Mouse (Mus musculus) adrenal gland (tissue): ENCODE results near the gene Olfr1458.

Experiments used
- intact Hi-C: fragments of 180-260 bp; cut with DNase I; formaldehyde crosslinking; loops from one replicate; pipeline ENCODE4 v1.15.1; 2025
- long read RNA-seq, 2 experiments: library from polyadenylated mRNA; unstranded; transcript quantifications; one replicate each; pipeline ENCODE4 v2.0.0; 2020; ENCODE audit warnings: borderline replicate concordance in 1 of 2; ENCODE audit not compliant: insufficient replicate concordance in 1 of 2

The Olfr1458 gene
- long read RNA-seq, experiment 1 = 0 reads
- long read RNA-seq, experiment 2 = 0 reads

DNA sequence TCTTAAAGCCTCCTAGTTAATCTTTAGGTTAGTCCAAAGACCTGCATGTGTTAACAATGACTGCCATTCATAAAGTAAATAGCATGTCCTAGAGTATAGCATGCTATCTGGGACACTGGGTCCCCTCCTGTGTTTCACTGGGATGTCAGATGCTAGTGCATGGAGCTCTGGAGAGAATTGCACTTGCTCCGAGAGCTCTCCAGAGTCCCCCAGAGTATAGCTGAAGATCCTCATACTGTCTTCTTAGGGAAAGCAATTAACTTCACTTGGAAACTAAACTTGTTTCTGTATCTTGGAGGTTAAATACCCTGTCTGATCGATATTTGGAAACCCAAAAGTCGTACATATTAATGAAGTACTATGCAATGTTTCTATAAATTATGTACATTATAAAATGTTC lies at the start of gene Olfr1458:
Gene Olfr1458 (minus strand): TSS at position 101 of the 400 bp plus-strand sequence.
- intact Hi-C loops = no loop called here

DNA sequence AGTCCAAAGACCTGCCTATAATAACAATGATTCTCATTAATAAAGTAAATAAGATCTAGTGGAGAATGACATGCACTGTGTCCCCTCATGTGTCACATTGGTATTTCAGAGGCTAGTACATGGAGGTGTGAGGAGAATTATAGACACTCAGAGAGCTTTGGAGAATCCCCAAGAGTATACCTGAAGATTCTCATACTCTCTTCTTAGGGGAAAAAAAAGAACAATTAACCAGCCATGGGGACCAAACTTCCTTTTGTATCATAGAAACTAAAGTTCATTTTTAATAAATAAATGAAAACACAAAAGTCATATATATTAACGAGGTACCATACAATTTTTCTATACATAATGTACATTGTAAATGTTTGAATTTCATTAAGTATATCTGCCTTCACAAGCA lies 42.9 kb upstream of the Olfr1458 start, which contains the start of gene Olfr1459:
Gene Olfr1459 (minus strand): TSS at position 101 of the 400 bp plus-strand sequence.
- intact Hi-C loops = no loop called here

GRCm38 (mm10) chr19:13097791-13098190 lies 8.8 kb downstream of the Olfr1458 start, which contains the start of gene Olfr1457:
TSS of gene Olfr1457 (minus strand) at chr19:13097891.
- intact Hi-C loops = no loop called here

DNA sequence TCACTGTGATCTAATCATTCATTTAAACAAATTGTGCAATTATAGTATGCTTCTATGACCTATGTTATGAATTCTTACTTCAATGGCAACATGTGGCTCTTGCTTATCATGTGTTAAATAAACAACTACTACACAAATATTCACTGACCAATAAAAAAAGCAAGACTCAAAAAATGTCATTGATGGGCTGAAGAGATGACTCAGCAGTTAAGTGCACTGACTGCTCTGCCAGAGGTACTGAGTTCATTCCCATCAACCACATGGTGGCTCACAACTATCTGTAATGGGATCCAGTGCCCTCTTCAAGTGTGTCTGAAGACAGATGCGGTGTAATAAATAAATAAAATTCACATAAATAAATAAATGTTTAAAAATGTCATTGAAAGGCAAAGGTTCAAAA lies 12.7 kb downstream of the Olfr1458 start:
- intact Hi-C loops = no loop called here

GRCm38 (mm10) chr19:13060310-13060709 lies 46.3 kb downstream of the Olfr1458 start, which contains the start of gene Olfr1454:
TSS of gene Olfr1454 (plus strand) at chr19:13060610.
- intact Hi-C loops = no loop called here
